Mouse (Mus musculus): ENCODE measurements around the gene Ifnar2. TPM values are rescaled to one million over a fixed set of nuclear protein-coding genes. Genes with fewer than 3 reads are reported as not detected.

Gene Ifnar2
- total RNA-seq (2014; rRNA removed) (69.1 and 84.2 TPM in 2 replicates), polyA plus RNA-seq (2012; rRNA removed) (115 and 144 TPM in 2 replicates)

GRCm38 (mm10) chr16:91372577-91373472 is at the start of gene Ifnar2:
Gene Ifnar2 (plus strand): TSS chr16:91372783.
- peak within 1 kb of the TSS; percentile 94 for H3K9ac ChIP-seq (ENCODE audit: low read depth, low read length)
- H3K79me2 ChIP-seq (ENCODE audit: control insufficient read depth, insufficient read depth, low read length): peaks cover 32% of the 10 kb centered on the region
- H3K27me3 ChIP-seq (ENCODE audit: control insufficient read depth, insufficient read depth, low read length): no peaks in the 10 kb centered on the region
- DNase-seq (ENCODE audit: extremely low read depth, low read depth, low spot score): peak; percentile 77
- peaks cover 18% of the 10 kb centered on the region for H3K4me1 ChIP-seq (ENCODE audit: control insufficient read depth, insufficient read depth, low read length)
- H3K27ac ChIP-seq (replicated peaks; ENCODE audit: insufficient read depth, low read depth, low read length): peak within 1 kb of the TSS; percentile 98
- peak within 1 kb of the TSS; percentile 88 for H3K4me3 ChIP-seq (ENCODE audit: insufficient read depth, low read depth, low read length)
- no peaks in the 10 kb centered on the region for H3K36me3 ChIP-seq (ENCODE audit: control insufficient read depth, insufficient read depth, low read length)
- WGBS: under 1% methylated on average over 62 of the region's 62 CpGs
- TF ChIP-seq POLR2A (IDR thresholded peaks at IDR 0.05; ENCODE audit: extremely low read depth, insufficient read depth, low read length) (peak; percentile 71), CTCF (IDR thresholded peaks at IDR 0.05; ENCODE audit: low read depth, low read length) (no peak)

GRCm38 (mm10) chr16:91327605-91328004 is 45.0 kb upstream of the Ifnar2 start:
- DNase-seq (ENCODE audit: extremely low read depth, low read depth, low spot score): no peak
- Histone ChIP-seq H3K79me2 (ENCODE audit: control insufficient read depth, insufficient read depth, low read length) (no peaks in the 10 kb centered on the region), H3K27me3 (ENCODE audit: control insufficient read depth, insufficient read depth, low read length) (no peaks in the 10 kb centered on the region), H3K4me1 (ENCODE audit: control insufficient read depth, insufficient read depth, low read length) (no peaks in the 10 kb centered on the region), H3K27ac (replicated peaks; ENCODE audit: insufficient read depth, low read depth, low read length) (no peak overlapping the region), H3K36me3 (ENCODE audit: control insufficient read depth, insufficient read depth, low read length) (no peaks in the 10 kb centered on the region), H3K9ac (ENCODE audit: low read depth, low read length) (no peak overlapping the region), H3K4me3 (ENCODE audit: insufficient read depth, low read depth, low read length) (no peak overlapping the region)
- 78% methylated on average over 7 of the region's 7 CpGs for WGBS
- TF ChIP-seq CTCF (IDR thresholded peaks at IDR 0.05; ENCODE audit: low read depth, low read length) (no peak), POLR2A (IDR thresholded peaks at IDR 0.05; ENCODE audit: extremely low read depth, insufficient read depth, low read length) (no peak)

DNA sequence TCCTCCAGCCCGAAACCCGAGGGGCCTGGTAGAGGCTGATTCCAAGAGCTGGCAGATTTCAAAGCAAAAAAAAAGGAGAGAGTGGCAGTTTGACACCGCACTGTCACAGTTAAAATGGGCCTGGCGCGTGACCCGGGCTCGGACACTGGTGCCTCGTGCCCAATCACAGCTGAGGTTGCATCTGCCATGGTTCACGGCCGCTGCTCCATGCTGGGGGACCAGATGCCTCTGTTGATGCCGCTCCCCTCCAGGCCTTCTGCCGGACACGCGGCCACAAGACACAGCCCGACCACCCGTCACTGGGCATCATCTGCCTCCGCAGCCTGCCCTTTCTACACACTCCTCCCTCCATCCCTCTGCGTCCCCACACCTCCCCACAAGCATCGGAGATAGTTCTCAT is 43.7 kb upstream of the Ifnar2 start:
- no peaks in the 10 kb centered on the region for H3K36me3 ChIP-seq (ENCODE audit: control insufficient read depth, insufficient read depth, low read length)
- no peak overlapping the region for H3K27ac ChIP-seq (replicated peaks; ENCODE audit: insufficient read depth, low read depth, low read length)
- no peaks in the 10 kb centered on the region for H3K79me2 ChIP-seq (ENCODE audit: control insufficient read depth, insufficient read depth, low read length)
- no peak overlapping the region for H3K4me3 ChIP-seq (ENCODE audit: insufficient read depth, low read depth, low read length)
- no peak for DNase-seq (ENCODE audit: extremely low read depth, low read depth, low spot score)
- WGBS: 80% methylated on average over 19 of the region's 19 CpGs
- no peaks in the 10 kb centered on the region for H3K4me1 ChIP-seq (ENCODE audit: control insufficient read depth, insufficient read depth, low read length)
- no peak for TF ChIP-seq CTCF (IDR thresholded peaks at IDR 0.05; ENCODE audit: low read depth, low read length)
- no peak for TF ChIP-seq POLR2A (IDR thresholded peaks at IDR 0.05; ENCODE audit: extremely low read depth, insufficient read depth, low read length)
- H3K9ac ChIP-seq (ENCODE audit: low read depth, low read length): no peak overlapping the region
- no peaks in the 10 kb centered on the region for H3K27me3 ChIP-seq (ENCODE audit: control insufficient read depth, insufficient read depth, low read length)

DNA sequence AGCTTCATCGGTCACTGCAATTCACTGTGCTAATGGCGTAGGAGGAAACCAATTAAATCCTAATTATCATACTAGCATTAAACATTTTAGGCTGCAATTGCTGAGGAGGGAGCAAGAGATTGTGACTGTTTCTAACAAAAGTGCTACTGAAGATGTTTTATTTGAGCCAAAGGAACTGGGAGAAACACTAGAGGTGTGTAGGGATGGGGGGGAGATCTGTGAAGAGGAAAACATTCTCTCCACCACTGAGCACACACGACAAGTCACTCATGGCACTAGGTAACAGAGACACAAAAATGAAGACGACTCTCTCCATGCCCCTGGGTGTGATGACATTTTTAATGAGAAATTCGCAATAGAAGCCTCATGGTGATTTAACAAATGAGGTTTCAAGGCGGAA is 42.1 kb upstream of the Ifnar2 start:
- no peak for DNase-seq (ENCODE audit: extremely low read depth, low read depth, low spot score)
- Histone ChIP-seq H3K79me2 (ENCODE audit: control insufficient read depth, insufficient read depth, low read length) (no peaks in the 10 kb centered on the region), H3K4me3 (ENCODE audit: insufficient read depth, low read depth, low read length) (no peak overlapping the region), H3K36me3 (ENCODE audit: control insufficient read depth, insufficient read depth, low read length) (no peaks in the 10 kb centered on the region), H3K9ac (ENCODE audit: low read depth, low read length) (no peak overlapping the region), H3K4me1 (ENCODE audit: control insufficient read depth, insufficient read depth, low read length) (no peaks in the 10 kb centered on the region), H3K27ac (replicated peaks; ENCODE audit: insufficient read depth, low read depth, low read length) (no peak overlapping the region), H3K27me3 (ENCODE audit: control insufficient read depth, insufficient read depth, low read length) (no peaks in the 10 kb centered on the region)
- no peak for TF ChIP-seq CTCF (IDR thresholded peaks at IDR 0.05; ENCODE audit: low read depth, low read length)
- TF ChIP-seq POLR2A (IDR thresholded peaks at IDR 0.05; ENCODE audit: extremely low read depth, insufficient read depth, low read length): no peak
- 80% methylated on average over 6 of the region's 6 CpGs for WGBS

DNA sequence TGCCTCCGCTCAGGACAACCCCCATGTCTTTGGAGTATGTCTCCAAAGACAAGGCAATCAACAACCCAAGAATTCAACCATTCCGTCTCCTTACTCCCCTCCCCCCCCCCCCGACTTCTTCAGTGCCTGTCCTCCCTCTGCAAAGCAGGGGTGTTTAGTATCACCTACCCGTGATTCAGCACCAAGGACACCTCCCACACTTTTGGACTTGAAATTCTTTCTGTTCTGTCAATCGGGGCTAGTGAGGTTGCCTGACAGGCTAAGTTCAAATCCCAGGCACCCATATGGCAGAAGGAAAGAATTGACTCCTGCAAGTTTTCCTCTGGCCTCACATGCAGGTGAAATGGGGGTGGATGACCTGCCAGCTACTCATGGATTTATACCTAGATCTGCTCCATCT is 41.4 kb upstream of the Ifnar2 start:
- Histone ChIP-seq H3K4me1 (ENCODE audit: control insufficient read depth, insufficient read depth, low read length) (no peaks in the 10 kb centered on the region), H3K27me3 (ENCODE audit: control insufficient read depth, insufficient read depth, low read length) (no peaks in the 10 kb centered on the region), H3K27ac (replicated peaks; ENCODE audit: insufficient read depth, low read depth, low read length) (no peak overlapping the region), H3K79me2 (ENCODE audit: control insufficient read depth, insufficient read depth, low read length) (no peaks in the 10 kb centered on the region), H3K9ac (ENCODE audit: low read depth, low read length) (no peak overlapping the region), H3K36me3 (ENCODE audit: control insufficient read depth, insufficient read depth, low read length) (no peaks in the 10 kb centered on the region), H3K4me3 (ENCODE audit: insufficient read depth, low read depth, low read length) (no peak overlapping the region)
- 37% methylated on average over 5 of the region's 5 CpGs for WGBS
- TF ChIP-seq CTCF (IDR thresholded peaks at IDR 0.05; ENCODE audit: low read depth, low read length): no peak
- DNase-seq (ENCODE audit: extremely low read depth, low read depth, low spot score): no peak

GRCm38 (mm10) chr16:91332880-91333279 is 39.7 kb upstream of the Ifnar2 start:
- WGBS: 50% methylated on average over 7 of the region's 7 CpGs
- DNase-seq (ENCODE audit: extremely low read depth, low read depth, low spot score): no peak
- no peaks in the 10 kb centered on the region for H3K4me1 ChIP-seq (ENCODE audit: control insufficient read depth, insufficient read depth, low read length)
- H3K9ac ChIP-seq (ENCODE audit: low read depth, low read length): no peak overlapping the region
- H3K27ac ChIP-seq (replicated peaks; ENCODE audit: insufficient read depth, low read depth, low read length): no peak overlapping the region
- no peaks in the 10 kb centered on the region for H3K36me3 ChIP-seq (ENCODE audit: control insufficient read depth, insufficient read depth, low read length)
- H3K27me3 ChIP-seq (ENCODE audit: control insufficient read depth, insufficient read depth, low read length): no peaks in the 10 kb centered on the region
- H3K4me3 ChIP-seq (ENCODE audit: insufficient read depth, low read depth, low read length): no peak overlapping the region
- TF ChIP-seq POLR2A (IDR thresholded peaks at IDR 0.05; ENCODE audit: extremely low read depth, insufficient read depth, low read length) (no peak), CTCF (IDR thresholded peaks at IDR 0.05; ENCODE audit: low read depth, low read length) (no peak)
- no peaks in the 10 kb centered on the region for H3K79me2 ChIP-seq (ENCODE audit: control insufficient read depth, insufficient read depth, low read length)

Data from liver, adult 2 months (tissue).